Mouse (Mus musculus) olfactory bulb, adult 2 months (tissue): ENCODE data around the gene Tmem178. TPM values are rescaled to one million over a fixed set of nuclear protein-coding genes. Genes with fewer than 3 reads are reported as not detected.

ENCODE experiments used
- H3K27ac ChIP-seq: fragments of 200-500 bp; 2 replicates; pipeline ENCODE4 v1.5.1; 2012; ENCODE audit warnings: low read depth, low read length; ENCODE audit not compliant: insufficient read depth
- H3K4me1 ChIP-seq: fragments of 200-500 bp; 2 replicates; pipeline ENCODE4 v1.6.1; 2012; ENCODE audit warnings: low read length; ENCODE audit not compliant: control insufficient read depth, insufficient read depth
- H3K4me3 ChIP-seq: fragments of 200-500 bp; 2 replicates; pipeline ENCODE4 v1.5.1; 2012; ENCODE audit warnings: mild to moderate bottlenecking, low read depth, low read length, moderate library complexity; ENCODE audit not compliant: insufficient read depth
- CTCF ChIP-seq: fragments of 200-500 bp; IDR thresholded peaks from 2 replicates; pipeline ENCODE4 v1.5.1; 2012; ENCODE audit warnings: low read depth, mild to moderate bottlenecking, low read length, moderate library complexity; ENCODE audit not compliant: insufficient read depth
- POLR2A ChIP-seq: fragments of 200-500 bp; IDR thresholded peaks from 2 replicates; pipeline ENCODE4 v1.6.1; 2012; ENCODE audit warnings: mild to moderate bottlenecking, low read depth, low read length, moderate library complexity; ENCODE audit not compliant: insufficient read depth
- WGBS: fragments of 180-500 bp; shearing (Covaris S2); methylation state at CpG from one replicate; pipeline ENCODE4 v1.1.7; 2018; 5-methylcytosine and 5-hydroxymethylcytosine counted together
- polyA plus RNA-seq: library from polyadenylated mRNA; stranded (reverse); fragments of >200 nt; gene quantifications from 2 replicates; pipeline ENCODE4 v1.2.4, GENCODE M21; 2012; ENCODE audit warnings: low replicate concordance; ENCODE audit not compliant: missing spikeins, insufficient read depth, insufficient read length

Tmem178 gene
- polyA plus RNA-seq, 1 experiment = not detected

DNA sequence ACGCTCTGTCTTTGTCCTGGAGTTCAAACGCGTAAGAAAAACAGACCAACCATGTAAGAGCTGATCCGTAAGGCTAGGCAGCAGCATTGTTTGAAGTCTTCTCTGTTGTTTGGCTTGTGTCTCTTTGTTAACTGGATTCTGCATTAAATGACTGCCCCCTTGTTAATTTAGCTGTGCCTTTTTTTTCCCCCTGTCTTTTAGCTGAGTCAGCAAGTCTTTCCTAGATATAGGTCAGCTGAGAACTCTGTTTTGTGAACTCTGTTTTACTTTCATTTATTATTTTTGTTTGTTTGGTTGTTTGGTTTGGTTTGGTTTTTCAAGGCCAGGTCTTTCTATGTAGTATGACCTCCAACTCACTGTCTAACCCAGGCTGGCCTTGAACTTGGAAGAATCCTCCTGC, 57.2 kb downstream of the Tmem178 start:
- H3K4me3 ChIP-seq = no peak overlapping the region
- no peaks in the 10 kb centered on the region for H3K4me1 ChIP-seq
- H3K27ac ChIP-seq = no peak overlapping the region
- WGBS = 96% methylated on average over 4 of the region's 4 CpGs
- TF ChIP-seq CTCF = no peak
- TF ChIP-seq POLR2A = no peak

DNA sequence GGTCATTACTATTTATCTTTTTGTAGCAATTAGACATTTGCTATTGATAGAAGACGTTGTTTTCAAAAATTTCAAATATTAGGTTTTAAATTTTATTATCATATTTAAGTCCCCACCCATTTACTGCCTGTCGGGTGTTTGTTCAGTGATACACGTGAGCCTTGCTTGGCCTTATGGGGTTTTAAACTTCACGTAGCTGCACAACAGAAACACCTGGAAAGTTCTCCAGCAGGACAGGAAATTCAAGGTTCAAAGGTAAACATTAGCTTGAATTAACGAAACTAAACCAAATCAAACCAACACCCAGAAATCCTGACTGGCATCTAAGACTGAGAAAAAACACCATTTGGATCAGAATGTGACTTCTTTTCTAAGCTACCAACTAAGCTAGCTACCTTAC, 57.7 kb downstream of the Tmem178 start:
- WGBS = 92% methylated on average over 5 of the region's 5 CpGs
- H3K4me1 ChIP-seq = no peaks in the 10 kb centered on the region
- TF ChIP-seq POLR2A = no peak
- no peak for TF ChIP-seq CTCF
- H3K4me3 ChIP-seq = no peak overlapping the region
- H3K27ac ChIP-seq = no peak overlapping the region

DNA sequence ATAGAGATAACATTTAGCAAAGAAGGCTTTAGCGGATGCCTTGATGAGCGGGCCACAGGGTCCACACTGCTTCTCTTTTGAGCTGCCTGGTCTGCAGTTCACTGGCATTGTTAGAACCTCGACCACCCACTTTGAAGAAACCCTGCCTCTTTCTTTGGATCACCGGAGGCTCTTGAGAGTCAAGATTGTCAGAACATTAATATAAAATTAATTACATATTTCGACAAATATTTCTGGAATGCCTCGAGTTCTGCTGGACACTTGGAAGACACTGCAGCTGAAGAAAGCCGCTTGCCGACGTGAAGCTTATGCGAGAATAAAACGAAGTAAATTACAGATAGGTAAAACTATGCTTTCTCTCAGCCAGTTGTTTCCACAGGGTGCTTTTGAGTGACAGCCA, 60.0 kb downstream of the Tmem178 start:
- TF ChIP-seq POLR2A (no peak), CTCF (no peak)

DNA sequence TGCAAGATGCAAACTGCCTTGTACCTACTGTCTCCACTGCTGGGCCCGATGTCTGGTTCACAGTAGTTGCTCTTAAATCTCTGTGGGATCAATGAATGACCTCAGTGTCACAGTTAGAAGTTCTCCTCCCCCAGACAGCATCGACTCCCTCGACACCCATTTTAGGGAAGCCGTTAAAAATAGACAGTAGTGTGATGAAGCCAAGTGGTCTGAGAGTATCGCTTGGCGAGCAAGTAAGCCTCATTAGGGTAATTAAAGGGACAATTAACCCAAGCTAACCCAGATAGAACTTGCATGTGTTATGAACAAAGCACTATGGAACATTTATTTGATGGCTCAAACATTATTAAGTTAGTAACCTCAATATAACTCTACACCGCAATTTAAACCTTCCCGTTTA, 60.9 kb downstream of the Tmem178 start:
- WGBS = 42% methylated on average over 8 of the region's 8 CpGs
- Histone ChIP-seq H3K27ac (no peak overlapping the region), H3K4me3 (no peak overlapping the region), H3K4me1 (no peaks in the 10 kb centered on the region)
- TF ChIP-seq CTCF (no peak), POLR2A (no peak)

More for the DNA sequence above, 60.0 kb downstream of the Tmem178 start:
- H3K27ac ChIP-seq = no peak overlapping the region
- H3K4me3 ChIP-seq = no peak overlapping the region
- H3K4me1 ChIP-seq = no peaks in the 10 kb centered on the region
- WGBS = 94% methylated on average over 11 of the region's 11 CpGs

DNA sequence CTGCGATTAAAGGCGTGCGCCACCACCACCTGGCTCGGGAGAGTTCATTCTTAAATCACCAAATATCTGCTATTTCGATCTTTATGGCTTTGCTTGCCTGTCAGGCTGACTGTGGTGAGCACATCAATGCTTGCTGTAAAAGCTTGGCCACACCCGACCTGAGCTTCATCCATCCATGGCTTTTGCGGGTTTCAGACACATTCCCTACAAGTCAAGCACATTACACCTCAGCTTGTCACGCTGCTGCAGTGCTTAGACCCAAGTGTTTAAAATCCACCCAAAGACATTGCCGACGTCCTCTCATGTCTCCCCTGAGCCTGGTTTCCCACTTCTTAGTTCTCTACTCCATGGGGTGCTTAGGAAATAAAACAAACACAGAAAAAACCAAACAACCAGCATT, 64.7 kb downstream of the Tmem178 start:
- no peak overlapping the region for H3K27ac ChIP-seq
- 95% methylated on average over 10 of the region's 10 CpGs for WGBS
- H3K4me1 ChIP-seq = peaks cover 5% of the 10 kb centered on the region
- no peak for TF ChIP-seq POLR2A
- TF ChIP-seq CTCF = no peak
- no peak overlapping the region for H3K4me3 ChIP-seq

DNA sequence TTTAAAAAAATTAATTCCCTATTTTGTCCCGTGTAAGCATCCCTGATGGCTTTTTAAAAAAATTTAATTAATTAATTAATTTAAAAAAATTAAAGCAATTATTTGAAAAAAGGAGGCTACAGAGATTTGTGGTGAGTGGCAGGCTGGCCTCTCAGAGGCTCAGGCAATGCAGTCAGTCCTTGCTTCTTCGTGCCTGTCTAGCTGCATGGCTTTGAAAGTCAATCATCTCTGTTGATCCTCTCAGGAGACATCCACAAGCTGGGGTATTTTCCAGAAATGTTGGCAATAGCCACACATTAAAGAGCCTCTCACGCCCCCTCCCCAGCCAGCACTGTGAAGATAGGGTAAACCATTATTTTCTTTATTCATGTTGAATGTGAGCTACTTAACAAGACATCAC, 65.8 kb downstream of the Tmem178 start:
- no peak overlapping the region for H3K4me3 ChIP-seq
- H3K4me1 ChIP-seq = peaks cover 5% of the 10 kb centered on the region
- TF ChIP-seq POLR2A (no peak), CTCF (no peak)
- no peak overlapping the region for H3K27ac ChIP-seq
- 88% methylated on average over 3 of the region's 3 CpGs for WGBS

DNA sequence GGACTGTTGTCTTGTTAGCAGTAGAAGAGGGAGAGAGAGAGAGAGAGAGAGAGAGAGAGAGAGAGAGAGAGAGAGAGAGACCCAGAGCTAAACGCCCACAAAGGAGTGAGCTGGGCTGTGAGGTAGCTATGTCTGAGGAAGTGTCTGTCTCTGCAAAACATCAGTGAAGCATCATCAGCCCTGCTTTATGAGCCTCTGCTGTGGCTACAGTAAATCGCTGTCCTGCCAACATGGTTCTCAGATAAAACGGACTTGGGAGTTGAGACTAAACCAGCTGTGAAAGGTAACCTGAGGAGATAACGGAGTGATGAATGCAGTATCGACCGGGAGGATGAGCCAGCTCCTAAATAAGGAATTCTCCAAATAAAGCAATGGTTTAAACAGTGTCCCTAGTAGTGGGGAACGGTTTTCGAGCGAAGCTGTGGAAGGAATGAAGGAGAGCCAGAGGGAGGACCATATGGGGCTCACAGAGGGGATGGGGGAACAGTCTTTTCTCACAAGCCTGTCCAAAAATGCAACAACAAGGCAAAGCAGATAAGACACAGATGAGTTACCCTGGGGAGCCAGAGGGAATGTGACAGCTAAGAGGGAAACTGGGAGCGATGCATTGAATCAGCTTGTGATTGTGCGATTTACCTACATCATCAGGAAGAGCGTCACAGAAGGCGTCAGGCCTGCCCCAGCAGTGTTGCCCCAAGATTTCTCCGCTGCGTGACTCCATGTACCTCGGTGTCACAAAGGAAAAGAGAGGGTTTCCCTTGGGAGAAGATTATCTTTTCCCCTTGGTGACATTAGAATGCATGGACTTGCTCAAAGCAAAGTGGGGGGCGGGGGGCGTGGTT, 66.6 kb downstream of the Tmem178 start:
- 68% methylated on average over 18 of the region's 18 CpGs for WGBS
- H3K4me3 ChIP-seq = no peak overlapping the region
- TF ChIP-seq POLR2A (no peak), CTCF (no peak)
- no peak overlapping the region for H3K27ac ChIP-seq
- H3K4me1 ChIP-seq = peaks cover 5% of the 10 kb centered on the region

DNA sequence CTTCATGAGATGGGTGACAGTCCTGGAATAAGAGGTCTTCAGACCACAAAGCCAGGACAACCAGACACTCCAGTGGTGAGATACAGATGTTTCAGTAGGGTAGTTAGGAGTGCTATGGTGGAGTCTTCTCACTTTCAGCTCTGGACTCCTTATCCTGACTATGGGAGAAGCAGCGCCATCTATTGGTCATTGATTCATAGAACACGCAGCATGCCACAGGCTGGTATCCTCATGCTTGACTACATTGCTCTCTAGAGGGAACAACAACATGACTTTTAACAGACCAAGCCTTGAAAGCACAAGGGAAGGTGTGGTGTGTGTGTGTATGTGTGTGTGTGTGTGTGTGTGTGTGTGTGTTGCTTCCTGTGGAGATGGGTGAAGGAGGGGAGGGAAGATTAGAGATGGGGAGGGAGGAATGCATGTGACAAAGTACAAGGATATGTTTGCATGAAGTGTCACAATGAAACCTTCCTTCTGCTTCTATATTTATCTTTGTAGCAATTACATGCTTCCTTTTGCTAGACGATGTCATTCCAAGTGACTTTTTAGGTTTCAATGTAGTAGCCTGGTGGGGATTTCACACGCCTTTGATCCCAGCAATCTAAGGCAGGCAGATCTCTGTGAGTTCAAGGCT, 71.5 kb downstream of the Tmem178 start:
- peaks cover 7% of the 10 kb centered on the region for H3K4me1 ChIP-seq
- TF ChIP-seq CTCF (no peak), POLR2A (no peak)
- no peak overlapping the region for H3K4me3 ChIP-seq
- WGBS = 55% methylated on average over 4 of the region's 4 CpGs
- H3K27ac ChIP-seq = no peak overlapping the region

DNA sequence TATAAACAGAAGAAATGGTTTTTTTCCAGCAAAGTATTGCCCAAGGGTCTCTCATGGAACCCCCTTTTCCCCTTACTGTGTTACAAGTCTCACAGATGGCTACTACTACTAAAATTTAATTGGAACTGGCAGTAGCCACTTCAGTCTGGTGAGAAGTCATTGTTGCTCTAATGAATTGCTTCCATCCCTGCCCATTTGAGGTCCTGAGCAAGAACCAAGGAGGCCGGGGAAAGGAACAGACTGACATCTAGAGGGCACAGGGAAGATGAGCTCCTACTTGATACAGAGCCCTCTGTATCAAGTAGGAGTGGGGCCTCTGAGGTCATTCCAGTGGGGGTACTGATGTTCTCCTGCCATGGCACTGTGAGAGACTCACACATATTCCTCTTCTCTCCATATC, 72.7 kb downstream of the Tmem178 start:
- H3K27ac ChIP-seq = no peak overlapping the region
- 80% methylated on average over 1 of the region's 1 CpGs for WGBS
- TF ChIP-seq CTCF (no peak), POLR2A (no peak)
- 0 out of 2 replicates have a peak, but pooled peaks cover 2% of the 10 kb centered on the region for H3K4me1 ChIP-seq
- H3K4me3 ChIP-seq = no peak overlapping the region

DNA sequence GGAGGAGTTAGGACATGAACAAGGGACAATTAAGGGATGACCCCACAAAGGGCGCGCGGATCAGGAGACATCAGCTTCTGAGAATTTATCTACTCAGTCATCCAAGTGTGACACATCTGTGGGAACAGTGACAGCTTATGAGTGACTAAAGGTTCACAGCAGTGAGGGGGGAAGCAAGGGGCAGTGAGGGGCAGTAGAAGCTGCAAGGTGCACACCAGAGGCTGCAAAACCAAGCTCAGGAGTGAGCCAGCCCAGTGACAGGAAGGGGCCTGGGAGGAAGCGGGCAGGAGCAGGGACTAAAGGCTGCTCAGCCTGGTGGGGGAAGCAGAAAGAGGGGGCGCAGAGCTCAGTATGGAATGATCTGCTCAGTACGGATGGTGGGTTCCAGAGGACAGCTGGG, 82.9 kb downstream of the Tmem178 start:
- WGBS = 89% methylated on average over 6 of the region's 6 CpGs
- Histone ChIP-seq H3K4me3 (no peak overlapping the region), H3K4me1 (0 out of 2 replicates have a peak, but pooled peaks cover 2% of the 10 kb centered on the region), H3K27ac (no peak overlapping the region)
- no peak for TF ChIP-seq POLR2A
